Comparison of ENCODE assay signal across 8 mouse cellular contexts in genomic region chr11:78163045-78163444, GRCm38 (mm10). TPM values are rescaled to one million over a fixed set of nuclear protein-coding genes. Genes with fewer than 3 reads are reported as not detected.
A peak's percentile ranks its signal among the peaks of the same experiment; 100 is the strongest.
DNase-seq lines count a peak whose midpoint lies in the region; ATAC-seq lines count a peak whose summit lies in the region.

No protein-coding gene starts in this region.

- no peak for ATAC-seq in erythroblast, adult 5-6 weeks (replicated peaks; ENCODE audit: low FRiP score, poor library complexity, severe bottlenecking)
- no peak for ATAC-seq in neural tube, embryonic 11.5 days (ENCODE audit: insufficient read depth, low FRiP score, low TSS enrichment)
- ATAC-seq in limb, embryonic 15.5 days (ENCODE audit: insufficient number of reproducible peaks, low FRiP score, low TSS enrichment, low read depth), result no peak
- ATAC-seq in stomach, embryonic 15.5 days (ENCODE audit: insufficient read depth, low FRiP score, low read depth), result no peak
- ATAC-seq in activated CD4-positive, CD25-positive, alpha-beta regulatory T cell, adult 4 months, result no peak
- no peak for ATAC-seq in megakaryocyte progenitor cell, adult 5-6 weeks (replicated peaks; ENCODE audit: poor library complexity)

- H3K9ac ChIP-seq in neural tube, embryonic 11.5 days (ENCODE audit: low read length), result peak overlapping the region; percentile 93
- H3K9ac ChIP-seq in limb, embryonic 15.5 days, result peak overlapping the region; percentile 14; the same call in 1 of the 2 replicates
- H3K9ac ChIP-seq in stomach, embryonic 15.5 days, result peak overlapping the region; percentile 85; the same call in 1 of the 2 replicates

- DNase-seq in neural tube, embryonic 11.5 days (ENCODE audit: low spot score), result no peak
- DNase-seq in neural tube, embryonic 10.5 days (ENCODE audit: extremely low spot score, low spot score), result no peak

- peak overlapping the region; percentile 99 for H3K27ac ChIP-seq in neural tube, embryonic 11.5 days (ENCODE audit: low read depth, low read length)
- H3K27ac ChIP-seq in limb, embryonic 15.5 days, result peak overlapping the region; percentile 98
- peak overlapping the region; percentile 96 for H3K27ac ChIP-seq in stomach, embryonic 15.5 days

- H3K4me3 ChIP-seq in erythroblast, embryonic 14.5 days (replicated peaks), result peak overlapping the region; percentile 90
- H3K4me3 ChIP-seq in neural tube, embryonic 11.5 days (ENCODE audit: low read depth, low read length), result peak overlapping the region; percentile 84
- peak overlapping the region; percentile 86 for H3K4me3 ChIP-seq in limb, embryonic 15.5 days
- H3K4me3 ChIP-seq in stomach, embryonic 15.5 days (replicated peaks), result peak overlapping the region; percentile 77

- peaks cover 92% of the 10 kb centered on the region for H3K4me1 ChIP-seq in erythroblast, embryonic 14.5 days (ENCODE audit: control insufficient read depth)
- peaks cover 28% of the 10 kb centered on the region for H3K4me1 ChIP-seq in neural tube, embryonic 11.5 days (ENCODE audit: control insufficient read depth, insufficient read depth, low read length)
- peaks cover 64% of the 10 kb centered on the region for H3K4me1 ChIP-seq in limb, embryonic 15.5 days
- H3K4me1 ChIP-seq in stomach, embryonic 15.5 days, result peaks cover 45% of the 10 kb centered on the region

- 78% methylated on average over 2 of the region's 2 CpGs for WGBS in neural tube, embryonic 11.5 days
- WGBS in limb, embryonic 15.5 days, result 31% methylated on average over 2 of the region's 2 CpGs
- WGBS in stomach, embryonic 15.5 days, result 67% methylated on average over 2 of the region's 2 CpGs

- H3K9me3 ChIP-seq in erythroblast, embryonic 14.5 days (ENCODE audit: control insufficient read depth, low read length), result no peaks in the 10 kb centered on the region
- H3K9me3 ChIP-seq in neural tube, embryonic 11.5 days (ENCODE audit: control insufficient read depth, low read length), result no peaks in the 10 kb centered on the region
- no peaks in the 10 kb centered on the region for H3K9me3 ChIP-seq in limb, embryonic 15.5 days
- H3K9me3 ChIP-seq in stomach, embryonic 15.5 days, result no peaks in the 10 kb centered on the region

- H3K4me2 ChIP-seq in neural tube, embryonic 11.5 days (ENCODE audit: low read depth), result peak overlapping the region; percentile 89
- H3K4me2 ChIP-seq in limb, embryonic 15.5 days, result peak overlapping the region; percentile 90
- peak overlapping the region; percentile 79 for H3K4me2 ChIP-seq in stomach, embryonic 15.5 days

- peaks cover 78% of the 10 kb centered on the region for H3K36me3 ChIP-seq in erythroblast, embryonic 14.5 days (ENCODE audit: control insufficient read depth)
- H3K36me3 ChIP-seq in neural tube, embryonic 11.5 days (ENCODE audit: control insufficient read depth, insufficient read depth, low read length), result peaks cover 30% of the 10 kb centered on the region
- H3K36me3 ChIP-seq in limb, embryonic 15.5 days, result peaks cover 40% of the 10 kb centered on the region
- peaks cover 39% of the 10 kb centered on the region for H3K36me3 ChIP-seq in stomach, embryonic 15.5 days

- H3K27me3 ChIP-seq in erythroblast, embryonic 14.5 days (ENCODE audit: control insufficient read depth), result no peaks in the 10 kb centered on the region
- no peaks in the 10 kb centered on the region for H3K27me3 ChIP-seq in neural tube, embryonic 11.5 days (ENCODE audit: control insufficient read depth, insufficient read depth, low read length)
- H3K27me3 ChIP-seq in limb, embryonic 15.5 days, result no peaks in the 10 kb centered on the region
- no peaks in the 10 kb centered on the region for H3K27me3 ChIP-seq in stomach, embryonic 15.5 days (replicated peaks)

RNA-seq across cellular contexts. Expression of gene Traf4, which starts 2.3 kb away (rescaled TPM):
- 7.2 and 9.4 TPM in 2 replicates for polyA plus RNA-seq in erythroblast, embryonic 14.5 days (2012)
- total RNA-seq in erythroblast, adult 5-6 weeks (2015; ENCODE audit: low replicate concordance), result 2.1 and 3.6 TPM in 2 replicates
- total RNA-seq in erythroblast, adult 5-6 weeks (2017; ENCODE audit: low replicate concordance), result 3.2 and 3.5 TPM in 2 replicates
- polyA plus RNA-seq in neural tube, embryonic 11.5 days (2014; fragmentation: Nextera tagmentation; extraction: Ambion mirVana), result 109 and 124 TPM in 2 replicates
- 65.6 and 67.0 TPM in 2 replicates for polyA plus RNA-seq in limb, embryonic 15.5 days (2015; fragmentation: Nextera tagmentation; extraction: Ambion mirVana)
- polyA plus RNA-seq in stomach, embryonic 15.5 days (2015; fragmentation: Nextera tagmentation; extraction: Ambion mirVana), result 57.3 and 67.4 TPM in 2 replicates
- 1 to 10 TPM; 3.4 to 5.0 TPM for polyA plus RNA-seq in activated CD4-positive, CD25-positive, alpha-beta regulatory T cell, adult 4 months (2017; shearing (Covaris generic))
- 4.7 TPM in 2 replicates for total RNA-seq in megakaryocyte progenitor cell, adult 5-6 weeks (2015)
- 2.5 and 3.2 TPM in 2 replicates for total RNA-seq in megakaryocyte progenitor cell, adult 5-6 weeks (2017)

RNA-seq across cellular contexts. Expression of gene Nek8, which starts 13.4 kb away (rescaled TPM):
- polyA plus RNA-seq in erythroblast, embryonic 14.5 days (2012), result 1.7 and 2.0 TPM in 2 replicates
- 9.6 and 12.1 TPM in 2 replicates for total RNA-seq in erythroblast, adult 5-6 weeks (2015; ENCODE audit: low replicate concordance)
- total RNA-seq in erythroblast, adult 5-6 weeks (2017; ENCODE audit: low replicate concordance), result 5.7 and 16.7 TPM in 2 replicates
- polyA plus RNA-seq in neural tube, embryonic 11.5 days (2014; fragmentation: Nextera tagmentation; extraction: Ambion mirVana), result 6.6 and 7.8 TPM in 2 replicates
- polyA plus RNA-seq in limb, embryonic 15.5 days (2015; fragmentation: Nextera tagmentation; extraction: Ambion mirVana), result 15.4 and 16.2 TPM in 2 replicates
- polyA plus RNA-seq in stomach, embryonic 15.5 days (2015; fragmentation: Nextera tagmentation; extraction: Ambion mirVana), result 15.4 and 18.2 TPM in 2 replicates
- 10 to 100 TPM in 1 of 2 experiments, 1 to 10 TPM in 1; 9.4 to 13.2 TPM for polyA plus RNA-seq in activated CD4-positive, CD25-positive, alpha-beta regulatory T cell, adult 4 months (2017; shearing (Covaris generic))
- 4.4 and 7.8 TPM in 2 replicates for total RNA-seq in megakaryocyte progenitor cell, adult 5-6 weeks (2015)
- 3.4 and 6.0 TPM in 2 replicates for total RNA-seq in megakaryocyte progenitor cell, adult 5-6 weeks (2017)

RNA-seq across cellular contexts. Expression of gene Tlcd1, which starts 13.5 kb away (rescaled TPM):
- polyA plus RNA-seq in erythroblast, embryonic 14.5 days (2012), result 91.9 and 97.7 TPM in 2 replicates
- total RNA-seq in erythroblast, adult 5-6 weeks (2015; ENCODE audit: low replicate concordance), result 69.0 and 77.1 TPM in 2 replicates
- 96.9 and 181 TPM in 2 replicates for total RNA-seq in erythroblast, adult 5-6 weeks (2017; ENCODE audit: low replicate concordance)
- 9.1 and 9.9 TPM in 2 replicates for polyA plus RNA-seq in neural tube, embryonic 11.5 days (2014; fragmentation: Nextera tagmentation; extraction: Ambion mirVana)
- 31.3 and 32.0 TPM in 2 replicates for polyA plus RNA-seq in limb, embryonic 15.5 days (2015; fragmentation: Nextera tagmentation; extraction: Ambion mirVana)
- polyA plus RNA-seq in stomach, embryonic 15.5 days (2015; fragmentation: Nextera tagmentation; extraction: Ambion mirVana), result 29.8 and 30.8 TPM in 2 replicates
- polyA plus RNA-seq in activated CD4-positive, CD25-positive, alpha-beta regulatory T cell, adult 4 months (2017; shearing (Covaris generic)), result 1 to 10 TPM; 2.3 to 4.3 TPM
- 4.0 and 6.3 TPM in 2 replicates for total RNA-seq in megakaryocyte progenitor cell, adult 5-6 weeks (2015)
- total RNA-seq in megakaryocyte progenitor cell, adult 5-6 weeks (2017), result 3.5 TPM in 2 replicates

RNA-seq across cellular contexts. Expression of gene Rpl23a, which starts 20.3 kb away (rescaled TPM):
- polyA plus RNA-seq in erythroblast, embryonic 14.5 days (2012), result 168 and 429 TPM in 2 replicates
- 792 and 815 TPM in 2 replicates for total RNA-seq in erythroblast, adult 5-6 weeks (2015; ENCODE audit: low replicate concordance)
- 585 and 685 TPM in 2 replicates for total RNA-seq in erythroblast, adult 5-6 weeks (2017; ENCODE audit: low replicate concordance)
- 1,230 and 1,275 TPM in 2 replicates for polyA plus RNA-seq in neural tube, embryonic 11.5 days (2014; fragmentation: Nextera tagmentation; extraction: Ambion mirVana)
- polyA plus RNA-seq in limb, embryonic 15.5 days (2015; fragmentation: Nextera tagmentation; extraction: Ambion mirVana), result 1,208 and 1,454 TPM in 2 replicates
- 1,236 and 1,312 TPM in 2 replicates for polyA plus RNA-seq in stomach, embryonic 15.5 days (2015; fragmentation: Nextera tagmentation; extraction: Ambion mirVana)
- 1,000 to 10,000 TPM; 3,988 to 4,036 TPM for polyA plus RNA-seq in activated CD4-positive, CD25-positive, alpha-beta regulatory T cell, adult 4 months (2017; shearing (Covaris generic))
- 3,991 and 4,341 TPM in 2 replicates for total RNA-seq in megakaryocyte progenitor cell, adult 5-6 weeks (2015)
- total RNA-seq in megakaryocyte progenitor cell, adult 5-6 weeks (2017), result 2,958 and 3,443 TPM in 2 replicates

RNA-seq across cellular contexts. Expression of gene Rab34, which starts 25.2 kb away (rescaled TPM):
- polyA plus RNA-seq in erythroblast, embryonic 14.5 days (2012), result 0.13 and 0.26 TPM in 2 replicates
- 7.9 TPM in 1 of 2 replicates, not detected in the other for total RNA-seq in erythroblast, adult 5-6 weeks (2015; ENCODE audit: low replicate concordance)
- total RNA-seq in erythroblast, adult 5-6 weeks (2017; ENCODE audit: low replicate concordance), result 1.3 and 9.9 TPM in 2 replicates
- 75.3 and 82.7 TPM in 2 replicates for polyA plus RNA-seq in neural tube, embryonic 11.5 days (2014; fragmentation: Nextera tagmentation; extraction: Ambion mirVana)
- 153 and 164 TPM in 2 replicates for polyA plus RNA-seq in limb, embryonic 15.5 days (2015; fragmentation: Nextera tagmentation; extraction: Ambion mirVana)
- 111 and 120 TPM in 2 replicates for polyA plus RNA-seq in stomach, embryonic 15.5 days (2015; fragmentation: Nextera tagmentation; extraction: Ambion mirVana)
- not detected for polyA plus RNA-seq in activated CD4-positive, CD25-positive, alpha-beta regulatory T cell, adult 4 months (2017; shearing (Covaris generic))
- total RNA-seq in megakaryocyte progenitor cell, adult 5-6 weeks (2015), result 1.3 and 1.5 TPM in 2 replicates
- 1.3 and 2.4 TPM in 2 replicates for total RNA-seq in megakaryocyte progenitor cell, adult 5-6 weeks (2017)

Comparison
In these comparisons a context has a peak if more than half of its experiments do, and no peak if none do; other contexts are left out.
1. H3K9ac ChIP-seq: peak in every context shown above with its lines; median percentile 93 in neural tube, embryonic 11.5 days; 85 in stomach, embryonic 15.5 days; 14 in limb, embryonic 15.5 days.